Mouse (Mus musculus) mature B cell (primary cell): ENCODE results near the gene Eef2.

ENCODE experiments used
- in situ Hi-C: fragments of 300-500 bp; cut with MboI; formaldehyde crosslinking; loops from 2 replicates; pipeline ENCODE4 v1.14.3; 2019

Eef2 gene

GRCm38 (mm10) chr10:81176466-81177271 lies at the start of gene Eef2:
Eef2 (plus strand) TSS chr10:81176631.
- in situ Hi-C loops, result no loop called here

DNA sequence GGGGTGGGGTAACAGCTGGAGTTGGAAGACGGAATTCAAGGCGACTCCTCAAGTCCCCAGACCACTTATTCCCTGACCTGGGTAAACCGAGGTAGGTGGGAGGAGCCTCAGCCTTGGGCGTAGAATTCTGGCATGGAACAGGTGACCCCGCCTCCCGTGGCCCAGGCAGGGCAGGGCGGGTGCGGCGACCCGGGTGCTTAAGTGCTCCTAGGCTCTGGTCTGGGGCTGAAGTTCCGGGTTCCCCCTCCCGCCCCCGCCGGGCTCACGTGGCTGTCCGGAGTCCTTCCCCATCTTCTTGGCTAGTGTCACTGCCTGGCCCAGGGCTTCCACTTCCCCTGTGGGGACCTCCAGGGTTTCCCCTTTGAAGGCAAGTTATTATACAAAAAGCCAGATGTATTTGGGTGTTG lies 42.2 kb upstream of the Eef2 start:
- in situ Hi-C loops, result no loop called here

GRCm38 (mm10) chr10:81134966-81135681 lies 41.3 kb upstream of the Eef2 start, which contains the start of gene Zbtb7a:
Zbtb7a (plus strand) TSS chr10:81135220.
- in situ Hi-C loops, result loop anchor here (5.0 kb wide), 1 partner anchor 37 kb away; no protein-coding TSS in a partner anchor

GRCm38 (mm10) chr10:81135831-81136705 lies 40.4 kb upstream of the Eef2 start:
- in situ Hi-C loops, result loop anchor here (5.0 kb wide), 1 partner anchor 36 kb away; no protein-coding TSS in a partner anchor

DNA sequence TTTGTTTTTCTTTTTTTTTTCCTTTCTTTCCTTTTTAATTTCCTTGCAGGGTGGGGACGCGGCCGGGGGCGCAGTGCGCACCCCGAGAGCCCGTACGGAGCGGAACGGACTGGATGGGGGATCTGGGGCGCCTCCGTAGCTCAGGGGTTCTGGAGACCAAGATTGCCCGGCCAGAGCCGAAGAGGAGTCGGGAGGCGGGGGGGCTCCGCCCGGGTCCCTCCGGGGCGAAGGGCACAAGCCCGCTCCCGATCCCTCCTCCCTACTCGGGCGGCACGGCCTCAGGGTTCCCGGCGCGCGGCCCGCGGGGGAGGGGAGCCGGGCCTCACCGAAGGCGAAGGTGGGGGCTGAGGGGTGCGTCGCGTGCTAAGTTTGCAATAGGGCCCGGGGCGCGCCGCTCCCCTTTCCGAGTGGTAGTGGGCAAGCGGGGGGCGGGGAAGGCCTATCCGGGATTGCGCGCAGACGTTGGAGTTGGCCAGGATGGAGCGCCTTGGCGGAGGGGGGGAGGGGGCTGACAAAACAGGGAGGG lies 39.7 kb upstream of the Eef2 start:
- in situ Hi-C loops, result loop anchor here (5.0 kb wide), 1 partner anchor 36 kb away; no protein-coding TSS in a partner anchor

GRCm38 (mm10) chr10:81137252-81138130 lies 38.9 kb upstream of the Eef2 start:
- in situ Hi-C loops, result loop anchor here (5.0 kb wide), 1 partner anchor 35 kb away; no protein-coding TSS in a partner anchor

GRCm38 (mm10) chr10:81138131-81138782 lies 38.2 kb upstream of the Eef2 start:
- in situ Hi-C loops, result loop anchor here (5.0 kb wide), 1 partner anchor 34 kb away; no protein-coding TSS in a partner anchor

DNA sequence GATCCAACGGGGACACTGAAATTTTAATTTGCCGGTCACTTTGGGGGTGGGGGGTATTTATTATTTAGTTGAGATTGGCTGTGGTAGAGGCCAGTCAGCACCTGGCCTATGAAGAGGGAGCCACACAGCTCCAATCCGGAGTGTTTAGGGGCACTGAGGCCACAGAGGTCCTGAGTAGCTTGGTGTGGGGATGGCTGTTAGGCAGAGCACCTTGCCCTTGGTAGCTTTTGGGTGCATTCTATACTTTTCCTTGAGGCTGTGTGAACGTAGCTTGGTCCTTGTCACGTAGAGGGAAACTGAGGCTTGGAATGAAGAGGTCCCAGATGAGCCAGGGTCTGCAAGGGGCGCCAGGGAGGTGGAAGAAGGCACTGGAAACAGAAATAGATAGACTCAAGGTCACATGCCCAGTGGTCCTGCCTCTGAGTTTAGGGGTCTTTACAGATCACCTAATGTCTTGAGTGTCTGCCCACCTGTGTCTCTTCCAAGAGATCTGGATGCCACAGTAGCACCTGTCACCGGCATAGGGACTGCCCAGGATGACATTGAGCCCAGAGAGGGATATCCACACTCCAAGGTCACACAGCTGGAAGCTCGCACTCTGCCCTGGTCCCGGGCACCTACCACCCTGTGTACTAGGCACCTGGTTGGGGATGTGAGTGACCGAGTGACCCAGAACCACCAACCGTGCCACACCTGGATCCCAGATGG lies 37.5 kb upstream of the Eef2 start:
- in situ Hi-C loops, result loop anchor here (5.0 kb wide), 1 partner anchor 33 kb away; no protein-coding TSS in a partner anchor

DNA sequence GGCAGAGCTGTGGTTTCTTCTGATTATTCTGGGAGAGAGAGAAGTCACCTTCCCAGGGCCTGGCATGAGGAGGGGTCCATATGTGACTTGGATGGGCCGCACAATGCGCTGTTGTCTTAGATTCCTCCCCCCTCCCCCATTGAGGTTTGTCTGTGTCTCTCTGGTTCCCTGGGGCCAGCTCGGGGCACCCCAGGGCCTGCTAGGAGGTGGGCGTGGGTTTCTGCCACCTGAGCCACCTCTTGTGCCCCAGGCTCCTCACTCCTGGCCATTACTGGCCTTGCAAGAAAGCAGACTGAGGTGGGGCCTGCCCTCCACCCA lies 36.9 kb upstream of the Eef2 start:
- in situ Hi-C loops, result loop anchor here (5.0 kb wide), 1 partner anchor 33 kb away; no protein-coding TSS in a partner anchor

DNA sequence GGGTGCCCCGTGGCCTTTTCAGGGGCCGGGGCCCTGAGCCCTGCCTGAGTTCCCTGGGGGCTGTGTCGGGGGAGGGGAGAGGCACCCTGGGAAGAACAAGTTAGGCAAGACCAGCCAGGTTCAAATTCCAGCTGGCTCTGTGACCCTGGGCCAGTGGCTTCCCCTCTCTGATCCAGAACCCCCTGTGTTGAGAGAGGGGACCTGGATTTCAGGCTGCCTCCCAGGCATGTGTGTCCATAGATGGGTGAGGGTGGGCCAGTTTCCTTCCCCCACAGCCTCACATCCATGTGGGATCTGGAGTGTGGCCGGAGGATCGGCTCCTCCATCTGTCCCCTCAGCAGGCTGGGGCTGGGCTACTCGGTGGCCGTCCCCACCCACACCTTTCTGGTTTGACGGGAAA lies 36.4 kb upstream of the Eef2 start:
- in situ Hi-C loops, result no loop called here

DNA sequence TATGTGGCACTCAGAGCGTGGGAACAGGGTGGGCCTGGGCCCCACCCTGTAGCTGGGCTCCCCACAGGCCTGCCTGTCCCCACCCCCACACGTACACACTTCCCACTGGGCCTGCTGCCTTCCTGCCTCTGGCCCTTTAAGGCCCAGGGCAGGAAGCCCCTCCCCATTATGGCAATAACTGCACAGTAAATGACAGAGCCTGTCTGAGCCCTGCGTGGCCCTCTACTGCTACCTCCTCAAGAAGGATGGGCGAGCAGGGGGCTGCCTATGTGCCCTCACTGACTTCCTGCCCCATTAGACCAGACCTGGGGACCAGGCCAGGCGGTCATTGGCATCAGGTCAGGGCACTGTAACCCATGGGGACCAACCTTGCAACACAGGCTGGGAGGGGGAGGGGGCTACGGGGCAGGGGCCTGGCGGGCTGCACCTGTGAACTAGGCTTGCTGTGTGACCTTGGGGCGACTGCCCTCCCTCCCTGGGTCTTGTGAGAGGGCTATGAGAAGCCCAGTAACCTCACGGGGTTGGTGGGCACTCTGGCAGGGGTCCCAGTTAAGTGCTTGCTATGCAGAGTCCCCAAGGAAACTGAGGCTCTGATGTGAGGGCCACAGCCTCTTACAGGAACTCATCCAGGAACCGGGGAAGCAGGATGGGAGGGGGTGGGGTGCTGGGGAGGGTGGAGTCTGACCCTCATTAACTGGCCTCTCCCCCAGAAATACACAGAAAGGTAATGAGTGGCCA lies 35.5 kb upstream of the Eef2 start:
- in situ Hi-C loops, result no loop called here

GRCm38 (mm10) chr10:81141455-81142210 lies 34.8 kb upstream of the Eef2 start:
- in situ Hi-C loops, result no loop called here

DNA sequence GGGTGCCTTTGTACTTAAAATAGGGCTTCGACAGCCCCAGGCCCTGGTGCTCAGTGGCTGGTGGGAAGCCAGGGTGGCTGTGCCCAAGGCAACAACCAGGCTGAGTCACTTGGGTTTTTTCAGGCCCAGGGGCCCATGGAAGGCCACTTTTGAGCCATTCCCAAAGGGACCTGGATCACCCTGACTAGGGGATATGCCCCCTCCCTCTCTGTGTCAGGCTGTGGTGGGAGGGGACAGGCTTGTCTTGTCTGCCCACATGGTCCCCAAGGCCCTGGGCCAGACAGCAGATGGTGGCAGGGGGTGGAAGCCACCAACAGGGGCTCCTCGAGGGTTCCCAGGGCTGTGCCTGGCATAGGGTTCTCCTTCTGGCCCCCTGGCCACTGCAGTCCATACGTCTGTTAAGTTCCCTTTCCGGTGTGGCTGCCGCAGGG lies 33.9 kb upstream of the Eef2 start:
- in situ Hi-C loops, result no loop called here

GRCm38 (mm10) chr10:81143157-81143633 lies 33.2 kb upstream of the Eef2 start:
- in situ Hi-C loops, result no loop called here

DNA sequence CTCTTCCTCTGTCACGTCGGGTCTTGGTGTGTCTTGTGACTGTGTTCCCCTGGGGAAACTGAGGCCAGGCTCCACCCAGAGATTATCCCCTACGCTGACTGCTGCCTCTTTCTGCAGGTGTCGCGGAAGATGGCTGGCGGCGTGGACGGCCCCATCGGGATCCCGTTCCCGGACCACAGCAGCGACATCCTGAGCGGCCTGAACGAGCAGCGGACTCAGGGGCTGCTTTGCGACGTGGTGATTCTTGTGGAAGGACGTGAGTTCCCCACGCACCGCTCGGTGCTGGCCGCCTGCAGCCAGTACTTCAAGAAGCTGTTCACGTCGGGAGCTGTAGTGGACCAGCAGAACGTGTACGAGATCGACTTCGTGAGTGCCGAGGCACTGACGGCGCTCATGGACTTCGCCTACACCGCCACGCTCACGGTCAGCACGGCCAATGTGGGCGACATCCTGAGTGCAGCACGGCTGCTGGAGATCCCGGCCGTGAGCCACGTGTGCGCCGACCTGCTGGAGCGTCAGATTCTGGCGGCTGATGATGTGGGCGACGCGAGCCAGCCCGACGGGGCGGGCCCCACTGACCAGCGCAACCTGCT lies 32.5 kb upstream of the Eef2 start:
- in situ Hi-C loops, result no loop called here

DNA sequence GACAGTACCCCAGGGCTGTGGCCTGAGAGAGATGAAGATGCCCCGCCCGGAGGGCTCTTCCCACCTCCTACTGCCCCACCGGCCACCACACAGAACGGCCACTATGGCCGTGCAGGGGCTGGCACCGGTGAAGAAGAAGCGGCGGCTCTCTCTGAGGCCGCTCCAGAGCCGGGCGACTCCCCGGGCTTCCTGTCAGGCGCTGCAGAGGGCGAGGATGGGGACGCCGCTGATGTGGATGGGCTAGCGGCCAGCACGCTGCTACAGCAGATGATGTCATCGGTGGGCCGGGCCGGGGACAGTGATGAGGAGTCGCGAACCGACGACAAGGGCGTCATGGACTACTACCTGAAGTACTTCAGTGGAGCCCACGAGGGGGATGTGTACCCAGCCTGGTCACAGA lies 31.8 kb upstream of the Eef2 start:
- in situ Hi-C loops, result no loop called here

GRCm38 (mm10) chr10:81145307-81145706 lies 31.1 kb upstream of the Eef2 start:
- in situ Hi-C loops, result no loop called here
